Mouse (Mus musculus): ENCODE measurements at regions not wholly inside any gene's neighbourhood (a gene's known extent, or its start where the extent isn't known, plus 50 kb on each side); places are given as distances from the start of the nearest gene placed in this dataset.

DNA sequence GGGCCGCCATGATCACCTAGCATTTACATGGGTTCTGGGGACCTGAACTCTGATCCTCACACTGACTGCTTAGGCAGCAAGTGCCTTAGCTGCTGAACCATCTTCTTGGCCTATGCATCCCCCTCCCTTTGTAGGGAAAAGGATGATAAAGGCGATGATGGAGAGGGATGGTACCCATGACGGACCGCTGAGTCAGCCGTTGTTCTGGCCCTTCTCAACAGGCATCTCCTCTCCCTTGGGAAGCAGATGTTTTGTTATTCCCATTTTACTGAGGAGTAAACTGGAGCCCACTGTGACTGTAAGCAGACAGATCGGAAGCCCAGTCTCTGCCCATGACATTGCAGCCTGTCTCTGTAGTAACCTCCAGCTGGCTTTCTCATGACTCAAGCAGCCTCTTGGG, 201.2 kb upstream of the Tle3 start:
- H3K9me3 ChIP-seq (ENCODE audit: control insufficient read depth, low read length) = no peaks in the 10 kb centered on the region
- no peak for ATAC-seq (ENCODE audit: low FRiP score, low read depth)

DNA sequence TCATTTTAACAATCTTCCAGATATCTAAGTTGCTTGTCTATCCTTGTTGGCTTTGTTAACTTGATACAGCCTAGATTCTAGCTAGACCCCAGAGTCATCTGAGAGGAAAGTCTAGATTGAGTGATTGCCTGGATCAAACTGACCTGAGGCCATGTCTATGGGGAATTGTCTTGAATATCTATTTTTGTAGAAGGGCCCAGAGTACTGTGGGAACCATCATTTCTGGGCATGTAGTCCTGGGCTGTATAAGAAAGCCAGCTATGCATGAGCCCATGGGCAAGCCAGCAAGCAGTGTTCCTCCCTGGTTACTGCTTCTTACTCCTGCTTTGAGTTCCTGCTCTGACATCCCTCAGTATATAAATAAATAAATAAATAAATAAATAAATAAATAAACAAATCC, 199.7 kb upstream of the Tle3 start:
- H3K9ac ChIP-seq (ENCODE audit: low read depth, low read length, severe bottlenecking) = no peak overlapping the region
- H3K27me3 ChIP-seq (ENCODE audit: control insufficient read depth, insufficient read depth, low read length) = no peaks in the 10 kb centered on the region
- no peak for TF ChIP-seq POLR2A (IDR thresholded peaks at IDR 0.05; ENCODE audit: borderline replicate concordance, extremely low read depth, insufficient read depth, insufficient read length)
- H3K36me3 ChIP-seq (ENCODE audit: control insufficient read depth, insufficient read depth, low read length) = no peaks in the 10 kb centered on the region
- H3K4me3 ChIP-seq (replicated peaks; ENCODE audit: low read length) = no peak overlapping the region
- H3K4me1 ChIP-seq (ENCODE audit: control insufficient read depth, insufficient read depth, low read length) = peaks cover 15% of the 10 kb centered on the region; the same call in 1 of the 2 replicates
- H3K4me2 ChIP-seq (replicated peaks; ENCODE audit: low read depth, low read length, severe bottlenecking) = no peak overlapping the region
- no peak overlapping the region for H3K27ac ChIP-seq (replicated peaks; ENCODE audit: low read depth, low read length)
- no peaks in the 10 kb centered on the region for H3K9me3 ChIP-seq (ENCODE audit: control insufficient read depth, low read length)
- no peak for DNase-seq (ENCODE audit: low spot score)
- no peak for ATAC-seq (ENCODE audit: low FRiP score, low read depth)

More for the DNA sequence above, 201.2 kb upstream of the Tle3 start:
- Histone ChIP-seq H3K9ac (ENCODE audit: low read depth, low read length, severe bottlenecking) (no peak overlapping the region), H3K4me2 (replicated peaks; ENCODE audit: low read depth, low read length, severe bottlenecking) (no peak overlapping the region), H3K27ac (replicated peaks; ENCODE audit: low read depth, low read length) (no peak overlapping the region), H3K27me3 (ENCODE audit: control insufficient read depth, insufficient read depth, low read length) (peaks cover 2% of the 10 kb centered on the region; the same call in 1 of the 2 replicates), H3K4me1 (ENCODE audit: control insufficient read depth, insufficient read depth, low read length) (peaks cover 21% of the 10 kb centered on the region), H3K4me3 (replicated peaks; ENCODE audit: low read length) (no peak overlapping the region), H3K36me3 (ENCODE audit: control insufficient read depth, insufficient read depth, low read length) (no peaks in the 10 kb centered on the region)
- 95% methylated on average over 6 of the region's 6 CpGs for whole genome bisulfite sequencing
- TF ChIP-seq POLR2A (IDR thresholded peaks at IDR 0.05; ENCODE audit: borderline replicate concordance, extremely low read depth, insufficient read depth, insufficient read length) = no peak
- no peak for DNase-seq (ENCODE audit: low spot score)

DNA sequence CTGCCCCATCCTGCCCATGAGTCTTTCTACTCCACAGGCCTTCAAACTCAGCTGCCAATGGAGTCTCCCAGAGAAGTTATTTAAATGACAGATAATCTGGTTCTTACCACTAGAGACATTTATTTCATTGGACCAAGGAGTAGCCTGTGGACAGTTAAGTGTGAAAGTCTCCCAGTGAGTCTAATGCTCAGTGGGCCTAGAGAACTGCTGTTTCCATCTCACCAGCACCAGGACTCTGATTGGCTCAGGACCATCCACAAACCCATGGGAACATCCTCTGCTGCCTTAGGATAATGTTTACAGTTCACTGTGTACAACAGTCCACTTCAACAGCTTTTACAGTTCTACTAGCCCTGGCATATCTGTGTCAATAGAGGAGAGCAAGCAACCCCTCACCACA, 198.6 kb upstream of the Tle3 start:
- ATAC-seq (ENCODE audit: low FRiP score, low read depth) (no peak), DNase-seq (ENCODE audit: low spot score) (no peak)
- H3K4me2 ChIP-seq (replicated peaks; ENCODE audit: low read depth, low read length, severe bottlenecking) = no peak overlapping the region
- no peak overlapping the region for H3K4me3 ChIP-seq (replicated peaks; ENCODE audit: low read length)
- no peaks in the 10 kb centered on the region for H3K36me3 ChIP-seq (ENCODE audit: control insufficient read depth, insufficient read depth, low read length)
- no peak overlapping the region for H3K27ac ChIP-seq (replicated peaks; ENCODE audit: low read depth, low read length)
- H3K27me3 ChIP-seq (ENCODE audit: control insufficient read depth, insufficient read depth, low read length) = no peaks in the 10 kb centered on the region
- no peak for TF ChIP-seq POLR2A (IDR thresholded peaks at IDR 0.05; ENCODE audit: borderline replicate concordance, extremely low read depth, insufficient read depth, insufficient read length)
- no peak overlapping the region for H3K9ac ChIP-seq (ENCODE audit: low read depth, low read length, severe bottlenecking)
- no peaks in the 10 kb centered on the region for H3K9me3 ChIP-seq (ENCODE audit: control insufficient read depth, low read length)
- H3K4me1 ChIP-seq (ENCODE audit: control insufficient read depth, insufficient read depth, low read length) = peaks cover 11% of the 10 kb centered on the region; the same call in 1 of the 2 replicates

DNA sequence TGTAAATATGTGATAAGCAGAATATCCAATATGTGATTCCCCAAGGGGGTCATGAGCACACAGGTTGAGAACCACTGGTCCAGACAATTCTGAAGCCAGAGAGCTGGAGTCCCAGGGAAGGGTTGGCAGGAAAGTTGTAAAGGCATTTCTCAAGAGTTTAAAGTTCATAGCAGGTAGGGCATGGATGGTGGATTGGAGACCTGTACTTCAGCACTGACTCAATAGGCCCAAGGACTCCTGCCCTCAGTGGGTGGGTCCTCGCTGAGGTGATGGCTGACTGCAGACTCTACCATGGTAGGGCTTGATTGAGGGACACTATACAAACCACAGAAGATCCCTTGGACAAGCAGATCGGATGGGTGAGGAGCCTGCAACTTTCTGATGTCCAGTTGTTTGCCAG, 196.8 kb upstream of the Tle3 start:
- H3K9ac ChIP-seq (ENCODE audit: low read depth, low read length, severe bottlenecking) = no peak overlapping the region
- no peaks in the 10 kb centered on the region for H3K4me1 ChIP-seq (ENCODE audit: control insufficient read depth, insufficient read depth, low read length)
- no peaks in the 10 kb centered on the region for H3K36me3 ChIP-seq (ENCODE audit: control insufficient read depth, insufficient read depth, low read length)
- H3K27me3 ChIP-seq (ENCODE audit: control insufficient read depth, insufficient read depth, low read length) = no peaks in the 10 kb centered on the region
- H3K4me2 ChIP-seq (replicated peaks; ENCODE audit: low read depth, low read length, severe bottlenecking) = no peak overlapping the region
- no peak overlapping the region for H3K27ac ChIP-seq (replicated peaks; ENCODE audit: low read depth, low read length)
- ATAC-seq (ENCODE audit: low FRiP score, low read depth) = no peak
- TF ChIP-seq POLR2A (IDR thresholded peaks at IDR 0.05; ENCODE audit: borderline replicate concordance, extremely low read depth, insufficient read depth, insufficient read length) = no peak
- H3K9me3 ChIP-seq (ENCODE audit: control insufficient read depth, low read length) = no peaks in the 10 kb centered on the region
- H3K4me3 ChIP-seq (replicated peaks; ENCODE audit: low read length) = no peak overlapping the region
- DNase-seq (ENCODE audit: low spot score) = no peak
- 97% methylated on average over 2 of the region's 2 CpGs for WGBS

DNA sequence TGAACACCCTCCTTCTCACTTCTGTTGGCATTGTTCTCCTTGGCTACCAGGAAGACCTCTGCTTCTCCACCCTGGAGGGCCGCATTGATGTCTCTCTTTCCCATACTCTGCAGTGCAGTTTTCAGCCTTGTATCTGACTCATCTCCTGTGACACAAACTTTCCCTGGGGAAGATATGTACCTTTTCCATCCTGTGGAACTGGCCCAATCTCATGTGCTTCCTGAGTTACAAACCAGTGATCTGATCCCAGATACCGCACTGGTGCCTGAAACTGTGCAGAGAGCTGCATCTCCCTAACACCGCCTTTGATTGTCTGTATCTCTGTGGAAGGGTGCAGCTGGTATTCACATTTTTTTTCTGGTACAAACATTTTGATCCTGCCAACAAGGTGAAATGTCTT, 195.3 kb upstream of the Tle3 start:
- 87% methylated on average over 3 of the region's 3 CpGs for WGBS
- no peak for DNase-seq (ENCODE audit: low spot score)
- H3K4me3 ChIP-seq (replicated peaks; ENCODE audit: low read length) = no peak overlapping the region

More for the DNA sequence above, 195.3 kb upstream of the Tle3 start:
- H3K27ac ChIP-seq (replicated peaks; ENCODE audit: low read depth, low read length) = no peak overlapping the region
- TF ChIP-seq POLR2A (IDR thresholded peaks at IDR 0.05; ENCODE audit: borderline replicate concordance, extremely low read depth, insufficient read depth, insufficient read length) = no peak
- H3K9ac ChIP-seq (ENCODE audit: low read depth, low read length, severe bottlenecking) = no peak overlapping the region
- H3K4me2 ChIP-seq (replicated peaks; ENCODE audit: low read depth, low read length, severe bottlenecking) = no peak overlapping the region
- ATAC-seq (ENCODE audit: low FRiP score, low read depth) = no peak
- H3K4me1 ChIP-seq (ENCODE audit: control insufficient read depth, insufficient read depth, low read length) = no peaks in the 10 kb centered on the region
- H3K9me3 ChIP-seq (ENCODE audit: control insufficient read depth, low read length) = no peaks in the 10 kb centered on the region
- no peaks in the 10 kb centered on the region for H3K27me3 ChIP-seq (ENCODE audit: control insufficient read depth, insufficient read depth, low read length)
- no peaks in the 10 kb centered on the region for H3K36me3 ChIP-seq (ENCODE audit: control insufficient read depth, insufficient read depth, low read length)
